Mouse (Mus musculus) thymus, adult 2 months (tissue): ENCODE results near the gene Epb41.

Experiments
- CTCF ChIP-seq: fragments of 200-500 bp; IDR thresholded peaks from 2 replicates; pipeline ENCODE4 v1.5.1; 2012; ENCODE audit warnings: mild to moderate bottlenecking, control low read depth, low read length, moderate library complexity, borderline replicate concordance; ENCODE audit not compliant: control insufficient read depth, poor library complexity, insufficient read depth; ENCODE audit errors: extremely low read depth
- POLR2A ChIP-seq: fragments of 200-500 bp; IDR thresholded peaks from 2 replicates; pipeline ENCODE4 v1.6.1; 2012; ENCODE audit warnings: mild to moderate bottlenecking, low read length, control low read depth, moderate library complexity; ENCODE audit not compliant: control insufficient read depth, poor library complexity, insufficient read depth; ENCODE audit errors: extremely low read depth

DNA sequence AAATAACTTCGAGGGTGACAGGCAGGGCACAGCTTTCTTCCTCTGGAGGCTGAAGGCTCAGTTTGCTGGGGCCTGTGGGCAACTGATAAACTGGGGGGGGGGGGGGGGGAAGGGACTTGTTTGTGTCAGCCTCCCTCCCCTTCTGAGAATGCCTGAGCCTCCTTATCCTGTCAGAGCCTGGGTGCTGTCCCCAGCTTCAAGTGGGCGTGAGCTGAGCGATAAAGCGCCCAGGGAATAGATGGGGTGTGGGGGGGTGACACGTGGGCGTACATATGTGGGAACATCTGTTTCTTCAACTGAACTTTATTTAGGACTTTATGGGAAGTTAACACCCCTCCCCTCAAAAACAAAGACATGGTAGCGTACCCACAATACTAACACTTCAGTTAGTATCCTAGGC lies 2.3 kb upstream of the Epb41 start:
- no peak for TF ChIP-seq CTCF
- no peak for TF ChIP-seq POLR2A
